Mouse (Mus musculus) neural tube, embryonic 14.5 days (tissue): Measurements from ENCODE around the gene Rab3ip. TPM values are rescaled to one million over a fixed set of nuclear protein-coding genes. Genes with fewer than 3 reads are reported as not detected.

Experiments
- ATAC-seq: fragments of 200-750 bp; cut with Nextera tagmentation; 2 replicates; pipeline ENCODE4 v1.8.0; 2017; ENCODE audit warnings: low read depth, mild to moderate bottlenecking, moderate TSS enrichment, moderate library complexity
- H3K27ac ChIP-seq: fragments of 300-500 bp; sonication (generic); 2 replicates; pipeline ENCODE4 v1.5.1; 2014; ENCODE audit warnings: low read depth, mild to moderate bottlenecking, control low read depth, low read length, moderate library complexity, mixed read lengths
- H3K27me3 ChIP-seq: fragments of 300-500 bp; sonication (generic); 2 replicates; pipeline ENCODE4 v1.6.1; 2014; ENCODE audit warnings: low read length; ENCODE audit not compliant: control insufficient read depth, insufficient read depth
- H3K36me3 ChIP-seq: fragments of 300-500 bp; sonication (generic); 2 replicates; pipeline ENCODE4 v1.6.1; 2014; ENCODE audit warnings: low read length, mixed read lengths; ENCODE audit not compliant: control insufficient read depth, insufficient read depth
- H3K4me1 ChIP-seq: fragments of 300-500 bp; sonication (generic); 2 replicates; pipeline ENCODE4 v1.6.1; 2014; ENCODE audit warnings: low read length; ENCODE audit not compliant: control insufficient read depth, insufficient read depth
- H3K4me2 ChIP-seq: fragments of 300-500 bp; sonication (generic); 2 replicates; pipeline ENCODE4 v1.6.1; 2014; ENCODE audit warnings: mild to moderate bottlenecking, low read depth, low read length, control low read depth
- H3K4me3 ChIP-seq: fragments of 300-500 bp; sonication (generic); 2 replicates; pipeline ENCODE4 v1.5.1; 2014; ENCODE audit warnings: low read depth, low read length, control low read depth, mixed read lengths
- H3K9ac ChIP-seq: fragments of 300-500 bp; sonication (generic); replicated peaks from 2 replicates; pipeline ENCODE4 v1.6.1; 2014; ENCODE audit warnings: low read depth, mild to moderate bottlenecking, control low read depth, low read length, mixed read lengths
- H3K9me3 ChIP-seq: fragments of 300-500 bp; sonication (generic); 2 replicates; pipeline ENCODE4 v1.6.1; 2016; ENCODE audit warnings: low read length; ENCODE audit not compliant: control insufficient read depth
- WGBS: fragments of 180-500 bp; shearing (Covaris S2); extraction: QIAGEN DNeasy Blood & Tissue Kit; methylation state at CpG from one replicate; pipeline ENCODE4 v1.1.7; 2014; 5-methylcytosine and 5-hydroxymethylcytosine counted together
- polyA plus RNA-seq: library from polyadenylated mRNA; unstranded; fragments of >200 nt; fragmentation: Nextera tagmentation; extraction: Ambion mirVana; gene quantifications from 2 replicates; pipeline ENCODE4 v1.2.1, GENCODE M21; 2014

Rab3ip gene
- polyA plus RNA-seq, 1 experiment from 2014 or later, result 59.6 TPM

DNA sequence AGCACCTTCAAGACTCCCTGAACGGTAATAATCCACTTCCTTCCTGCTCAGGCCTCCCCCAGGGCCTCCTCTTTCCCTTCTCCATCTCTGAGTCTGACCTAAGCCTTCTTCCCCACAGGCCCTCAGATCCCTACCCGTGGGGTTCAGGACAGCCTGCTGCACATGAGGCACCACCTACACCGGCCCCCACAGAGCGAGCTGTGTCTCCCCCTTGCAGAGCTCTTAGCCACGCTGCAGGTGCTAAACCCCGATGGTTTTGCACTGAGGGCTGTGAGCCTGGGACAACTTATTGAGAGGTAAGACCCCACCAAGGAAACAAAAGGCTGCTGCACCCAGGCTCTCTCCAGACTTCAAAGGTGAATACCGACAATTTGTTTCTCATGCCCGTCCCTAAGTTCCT lies 34.0 kb downstream of the Rab3ip start:
- no peak for ATAC-seq
- WGBS, result 88% methylated on average over 8 of the region's 8 CpGs
- no peak overlapping the region for H3K27ac ChIP-seq

DNA sequence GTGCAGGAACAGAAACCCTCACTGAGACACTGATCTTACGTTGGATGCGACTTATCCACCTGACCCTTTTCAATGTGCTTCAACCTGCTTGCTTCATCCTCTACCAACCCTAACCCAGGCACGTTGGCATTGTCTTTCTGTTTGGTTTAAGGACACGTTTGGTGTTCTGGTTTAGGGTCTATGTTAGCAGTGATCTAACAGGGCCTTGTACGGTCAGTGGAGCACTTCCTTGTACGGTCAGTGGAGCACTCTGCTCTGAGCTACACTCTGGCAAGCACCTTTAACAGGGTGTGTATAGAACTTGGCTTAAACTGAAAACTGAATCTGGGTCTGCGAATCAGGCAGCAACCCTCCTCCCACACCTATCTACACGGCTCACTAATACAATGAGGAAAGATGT lies 35.3 kb downstream of the Rab3ip start:
- no peaks in the 10 kb centered on the region for H3K4me1 ChIP-seq
- no peak overlapping the region for H3K9ac ChIP-seq
- H3K4me3 ChIP-seq, result no peak overlapping the region
- H3K4me2 ChIP-seq, result no peak overlapping the region
- H3K9me3 ChIP-seq, result no peaks in the 10 kb centered on the region
- no peaks in the 10 kb centered on the region for H3K27me3 ChIP-seq
- peaks cover 19% of the 10 kb centered on the region for H3K36me3 ChIP-seq
- ATAC-seq, result no peak
- no peak overlapping the region for H3K27ac ChIP-seq
- WGBS, result 94% methylated on average over 8 of the region's 8 CpGs

More for the DNA sequence above, 34.0 kb downstream of the Rab3ip start:
- Histone ChIP-seq H3K4me3 (no peak overlapping the region), H3K4me1 (no peaks in the 10 kb centered on the region), H3K36me3 (peaks cover 9% of the 10 kb centered on the region; the same call in 1 of the 2 replicates), H3K9me3 (no peaks in the 10 kb centered on the region), H3K27me3 (no peaks in the 10 kb centered on the region), H3K9ac (no peak overlapping the region), H3K4me2 (no peak overlapping the region)

DNA sequence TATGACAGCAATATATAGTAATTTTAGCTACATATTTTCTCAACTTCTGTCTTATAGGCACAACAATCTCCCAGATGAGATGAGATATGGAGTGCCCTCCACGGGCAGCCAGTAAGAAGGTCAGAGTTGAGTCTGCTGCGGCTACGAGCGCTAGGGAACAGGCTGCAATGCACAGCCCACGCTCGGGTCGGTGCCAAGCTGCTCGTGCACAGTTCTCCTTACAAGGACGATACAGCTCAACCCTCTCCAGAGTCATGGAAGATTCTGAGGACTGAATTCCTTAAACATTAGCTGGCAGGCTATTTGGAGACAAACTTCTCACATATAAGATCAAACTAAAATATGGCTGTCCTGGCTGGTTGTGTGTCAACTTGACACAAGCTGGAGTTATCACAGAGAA lies 36.0 kb downstream of the Rab3ip start:
- no peaks in the 10 kb centered on the region for H3K27me3 ChIP-seq
- H3K9ac ChIP-seq, result no peak overlapping the region
- H3K9me3 ChIP-seq, result no peaks in the 10 kb centered on the region
- no peak overlapping the region for H3K27ac ChIP-seq
- peaks cover 26% of the 10 kb centered on the region for H3K36me3 ChIP-seq
- ATAC-seq, result no peak
- no peak overlapping the region for H3K4me2 ChIP-seq
- no peaks in the 10 kb centered on the region for H3K4me1 ChIP-seq
- 91% methylated on average over 9 of the region's 9 CpGs for WGBS
- no peak overlapping the region for H3K4me3 ChIP-seq

DNA sequence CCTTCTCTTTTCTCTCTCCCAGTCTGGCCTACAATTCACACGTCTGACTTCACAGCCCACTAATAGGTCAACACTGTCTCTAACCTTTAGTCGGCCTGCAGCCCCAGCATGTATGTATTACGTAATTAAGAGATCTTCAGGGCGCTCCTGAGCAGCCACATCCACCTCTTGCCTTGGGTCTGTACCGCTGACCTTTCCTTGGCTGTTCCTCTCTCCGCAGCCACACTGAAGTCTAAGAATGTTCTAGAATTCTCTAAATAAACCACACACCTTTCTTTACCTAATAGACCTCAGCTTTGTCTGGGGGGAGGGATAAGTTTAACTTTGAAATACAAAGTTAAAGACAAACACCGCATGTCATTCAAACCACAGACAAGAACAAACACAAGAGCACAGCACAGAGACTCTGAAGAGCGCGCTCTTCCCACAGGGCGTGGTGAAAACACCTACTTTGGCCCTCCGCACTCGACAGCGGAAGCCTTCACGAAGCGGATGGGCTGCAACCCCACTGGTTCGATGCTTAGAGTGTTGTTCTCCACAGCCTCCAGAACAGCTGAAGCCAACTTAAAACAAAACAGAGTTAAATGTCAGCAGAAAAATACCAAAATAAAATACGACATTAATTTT lies 36.8 kb downstream of the Rab3ip start:
- Histone ChIP-seq H3K27ac (no peak overlapping the region), H3K9ac (no peak overlapping the region), H3K9me3 (no peaks in the 10 kb centered on the region), H3K4me2 (no peak overlapping the region), H3K36me3 (peaks cover 29% of the 10 kb centered on the region), H3K4me1 (no peaks in the 10 kb centered on the region), H3K27me3 (no peaks in the 10 kb centered on the region), H3K4me3 (no peak overlapping the region)
- ATAC-seq, result no peak
- WGBS, result 94% methylated on average over 17 of the region's 17 CpGs

DNA sequence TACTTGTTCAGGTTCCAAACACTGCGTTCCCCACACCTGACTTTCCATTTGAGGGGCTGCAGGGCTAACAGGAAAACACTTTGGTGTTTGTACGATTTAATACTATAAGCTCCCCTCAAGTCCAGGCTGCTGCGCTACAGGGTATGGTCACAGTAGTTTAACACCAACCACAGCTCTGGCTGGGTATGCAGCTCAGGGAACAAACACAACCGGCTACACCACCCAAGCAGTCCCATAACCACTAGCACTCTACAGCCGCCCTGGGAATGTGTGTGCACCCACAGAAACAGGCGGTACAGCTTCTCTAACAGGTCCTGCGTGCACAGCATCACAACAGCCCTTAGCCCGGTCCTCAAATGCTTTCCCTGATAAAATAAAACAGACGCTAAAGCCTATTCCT lies 37.7 kb downstream of the Rab3ip start:
- Histone ChIP-seq H3K4me3 (no peak overlapping the region), H3K9me3 (no peaks in the 10 kb centered on the region), H3K9ac (no peak overlapping the region), H3K4me1 (no peaks in the 10 kb centered on the region), H3K27me3 (no peaks in the 10 kb centered on the region), H3K27ac (no peak overlapping the region), H3K36me3 (peaks cover 28% of the 10 kb centered on the region), H3K4me2 (no peak overlapping the region)
- ATAC-seq, result no peak
- 95% methylated on average over 9 of the region's 9 CpGs for WGBS

DNA sequence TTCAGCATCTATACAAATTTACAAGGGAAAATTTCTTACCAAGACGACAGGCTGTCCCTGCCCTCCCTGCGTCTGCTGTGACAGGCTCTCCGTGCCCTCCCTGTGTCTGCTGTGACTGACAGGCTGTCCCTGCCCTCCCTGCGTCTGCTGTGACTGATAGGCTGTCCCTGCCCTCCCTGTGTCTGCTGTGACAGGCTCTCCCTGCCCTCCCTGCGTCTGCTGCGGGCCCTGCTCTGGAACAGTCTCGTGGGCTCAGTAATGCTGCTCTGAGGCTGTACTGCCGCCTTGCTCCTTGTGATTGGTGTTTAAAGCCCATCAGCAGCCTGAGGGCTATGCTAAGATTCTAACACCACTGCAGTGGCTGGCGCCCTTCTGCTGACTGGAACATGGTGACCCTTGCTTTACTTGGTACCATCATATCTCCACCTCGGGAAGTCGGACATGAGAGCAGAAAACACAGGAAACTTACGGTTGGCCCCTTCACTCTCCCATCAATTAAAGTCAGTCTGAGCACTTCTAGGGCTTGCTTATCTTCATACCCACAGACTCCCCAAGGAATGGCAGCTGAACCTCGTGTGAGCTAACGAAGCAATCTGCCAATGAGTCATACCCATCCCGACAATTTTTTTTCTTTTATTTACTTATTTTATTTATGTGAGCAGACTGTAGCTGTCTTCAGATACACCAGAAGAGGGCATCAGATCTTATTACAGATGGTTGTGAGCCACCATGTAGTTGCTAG lies 41.5 kb downstream of the Rab3ip start:
- Histone ChIP-seq H3K9me3 (no peaks in the 10 kb centered on the region), H3K4me1 (no peaks in the 10 kb centered on the region), H3K4me2 (no peak overlapping the region), H3K9ac (no peak overlapping the region), H3K27me3 (no peaks in the 10 kb centered on the region), H3K36me3 (peaks cover 32% of the 10 kb centered on the region), H3K4me3 (no peak overlapping the region), H3K27ac (no peak overlapping the region)
- 88% methylated on average over 15 of the region's 15 CpGs for WGBS
- ATAC-seq, result no peak

DNA sequence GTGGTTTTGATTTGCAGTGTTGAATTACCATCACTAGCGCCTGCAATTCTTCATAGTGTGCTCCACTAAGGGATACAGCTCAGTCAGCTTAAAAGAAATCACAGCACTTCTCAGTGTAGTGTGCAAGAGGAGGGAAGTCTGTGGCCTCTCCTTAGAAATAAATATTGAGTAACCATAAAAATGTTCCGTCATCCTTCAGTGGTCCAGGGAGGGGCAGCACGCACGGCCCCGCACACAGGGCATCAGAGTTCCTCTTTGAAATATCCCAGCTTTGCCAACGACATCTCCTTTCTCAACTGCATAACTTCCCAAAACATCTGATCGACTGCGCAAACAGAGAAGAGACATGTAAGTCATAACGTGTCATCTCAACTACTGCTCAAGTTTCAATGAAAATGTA lies 43.8 kb downstream of the Rab3ip start:
- H3K4me1 ChIP-seq, result no peaks in the 10 kb centered on the region
- H3K27ac ChIP-seq, result no peak overlapping the region
- no peak for ATAC-seq
- no peak overlapping the region for H3K9ac ChIP-seq
- WGBS, result 93% methylated on average over 9 of the region's 9 CpGs
- no peak overlapping the region for H3K4me2 ChIP-seq
- H3K27me3 ChIP-seq, result no peaks in the 10 kb centered on the region
- no peak overlapping the region for H3K4me3 ChIP-seq
- peaks cover 31% of the 10 kb centered on the region for H3K36me3 ChIP-seq
- H3K9me3 ChIP-seq, result no peaks in the 10 kb centered on the region

DNA sequence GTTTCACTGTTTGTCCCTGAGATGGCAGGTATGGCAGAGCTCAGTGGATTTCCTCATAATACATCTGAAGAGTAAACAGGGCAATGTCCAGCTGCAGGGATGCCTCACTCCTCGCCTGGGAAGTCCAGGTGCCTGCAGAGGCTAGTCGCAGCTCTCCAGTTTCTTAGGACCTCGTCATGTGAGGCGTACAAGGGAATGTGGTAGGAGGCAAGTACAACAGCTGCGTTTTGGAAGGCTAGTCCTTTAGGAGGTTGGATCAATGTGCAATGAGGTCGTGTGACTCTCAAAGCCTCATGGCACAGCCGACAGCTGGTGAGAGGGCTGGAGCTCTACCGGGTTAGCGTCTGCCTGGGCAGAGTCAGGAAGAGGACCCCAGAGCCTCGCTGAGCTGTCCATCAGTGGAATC lies 46.1 kb downstream of the Rab3ip start:
- Histone ChIP-seq H3K4me2 (no peak overlapping the region), H3K4me1 (no peaks in the 10 kb centered on the region), H3K27ac (no peak overlapping the region), H3K36me3 (peaks cover 12% of the 10 kb centered on the region; the same call in 1 of the 2 replicates), H3K4me3 (no peak overlapping the region), H3K9me3 (no peaks in the 10 kb centered on the region), H3K9ac (no peak overlapping the region), H3K27me3 (no peaks in the 10 kb centered on the region)
- WGBS, result 91% methylated on average over 10 of the region's 10 CpGs
- ATAC-seq, result no peak

DNA sequence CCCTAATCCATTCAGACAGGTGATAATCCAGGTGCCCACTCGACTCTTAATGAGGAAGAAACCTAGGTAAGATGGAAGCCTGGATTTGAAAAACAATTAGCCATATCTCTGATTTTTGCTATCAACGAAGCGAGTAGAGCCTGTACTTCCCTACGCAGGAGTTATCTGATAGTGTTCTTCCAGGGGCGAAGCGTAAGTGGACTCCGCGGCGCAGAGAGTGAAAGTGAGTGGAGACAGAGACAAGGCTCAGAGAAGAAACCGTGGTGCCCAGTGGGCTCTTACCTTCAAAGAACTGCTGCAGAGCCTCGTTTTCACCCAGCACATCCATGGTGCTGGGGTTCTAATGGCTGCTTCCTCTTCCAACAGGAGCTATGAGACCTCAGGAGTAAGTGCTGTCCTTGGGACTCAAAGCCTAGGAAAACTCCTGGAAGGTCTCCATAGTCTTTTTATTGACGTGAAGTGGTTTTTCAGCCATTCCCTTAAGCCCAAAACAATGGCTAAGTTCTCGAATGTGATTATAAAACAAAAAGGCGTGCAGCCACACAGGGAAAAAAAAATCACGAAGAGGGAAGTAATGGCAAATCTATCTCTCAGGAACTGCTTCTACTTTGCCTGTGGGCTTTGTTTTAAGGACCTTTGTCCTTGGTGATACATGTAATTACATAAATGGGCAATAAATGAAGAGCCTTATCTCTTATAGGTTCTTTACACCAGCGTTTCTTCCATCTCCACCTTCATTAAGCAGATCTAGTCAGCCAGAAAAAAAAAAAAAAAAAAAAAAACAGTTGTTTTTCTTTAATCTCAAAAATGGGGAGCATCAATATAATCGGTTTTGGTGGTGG lies 54.0 kb downstream of the Rab3ip start, which contains the start of gene Myrfl:
Gene Myrfl (minus strand): TSS at position 584 of the 842 bp plus-strand sequence.
- no peak within 1 kb of the TSS for H3K9ac ChIP-seq
- no peak within 1 kb of the TSS for H3K4me2 ChIP-seq
- ATAC-seq, result no peak
- H3K9me3 ChIP-seq, result no peaks in the 10 kb centered on the region
- H3K27me3 ChIP-seq, result no peaks in the 10 kb centered on the region
- H3K36me3 ChIP-seq, result no peaks in the 10 kb centered on the region
- no peaks in the 10 kb centered on the region for H3K4me1 ChIP-seq
- H3K27ac ChIP-seq, result no peak within 1 kb of the TSS
- no peak within 1 kb of the TSS for H3K4me3 ChIP-seq
- WGBS, result 83% methylated on average over 17 of the region's 17 CpGs
